Mouse (Mus musculus): ENCODE measurements around the gene Olfml3. TPM values are rescaled to one million over a fixed set of nuclear protein-coding genes. Genes with fewer than 3 reads are reported as not detected.

Olfml3 gene
- polyA plus RNA-seq, 2 experiments, result 52.0 to 82.5 TPM

GRCm38 (mm10) chr3:103705426-103705825 is 32.4 kb downstream of the Olfml3 start:
- DNase-seq (ENCODE audit: low spot score), result no peak
- Histone ChIP-seq H3K4me3 (replicated peaks; ENCODE audit: low read length) (no peak overlapping the region), H3K27me3 (ENCODE audit: control insufficient read depth, insufficient read depth, low read length) (no peaks in the 10 kb centered on the region), H3K9ac (ENCODE audit: low read depth, low read length, severe bottlenecking) (no peak overlapping the region), H3K4me1 (ENCODE audit: control insufficient read depth, insufficient read depth, low read length) (0 out of 2 replicates have a peak, but pooled peaks cover 3% of the 10 kb centered on the region), H3K4me2 (replicated peaks; ENCODE audit: low read depth, low read length, severe bottlenecking) (no peak overlapping the region), H3K36me3 (ENCODE audit: control insufficient read depth, insufficient read depth, low read length) (no peaks in the 10 kb centered on the region), H3K9me3 (ENCODE audit: control insufficient read depth, low read length) (no peaks in the 10 kb centered on the region), H3K27ac (replicated peaks; ENCODE audit: low read depth, low read length) (no peak overlapping the region)
- 82% methylated on average over 12 of the region's 12 CpGs for WGBS
- no peak for ATAC-seq (ENCODE audit: low FRiP score, low read depth)
- no peak for TF ChIP-seq POLR2A (IDR thresholded peaks at IDR 0.05; ENCODE audit: borderline replicate concordance, extremely low read depth, insufficient read depth, insufficient read length)

DNA sequence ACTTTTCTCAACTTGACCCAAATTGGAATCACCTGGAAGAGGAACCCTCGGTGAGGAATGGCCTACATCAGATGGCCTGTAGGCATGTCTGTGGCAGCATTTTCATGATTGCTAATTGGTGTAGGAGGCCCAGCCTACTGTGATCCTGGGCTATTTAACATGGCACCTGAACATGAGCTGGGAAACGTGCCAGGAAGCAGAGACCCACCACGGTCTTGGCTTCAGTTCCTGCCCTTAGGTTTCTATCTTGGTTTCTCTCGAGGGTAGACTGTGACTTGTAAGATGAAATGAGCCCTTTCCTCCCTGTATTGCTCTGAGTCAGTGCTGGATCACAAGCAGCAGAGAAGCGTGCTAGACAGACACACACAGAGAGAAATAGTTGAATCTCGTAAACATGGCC is 33.1 kb downstream of the Olfml3 start:
- DNase-seq (ENCODE audit: low spot score) (peak; percentile 15), ATAC-seq (ENCODE audit: low FRiP score, low read depth) (no peak)
- no peak overlapping the region for H3K27ac ChIP-seq (replicated peaks; ENCODE audit: low read depth, low read length)
- H3K36me3 ChIP-seq (ENCODE audit: control insufficient read depth, insufficient read depth, low read length), result no peaks in the 10 kb centered on the region
- H3K4me2 ChIP-seq (replicated peaks; ENCODE audit: low read depth, low read length, severe bottlenecking), result no peak overlapping the region
- H3K27me3 ChIP-seq (ENCODE audit: control insufficient read depth, insufficient read depth, low read length), result no peaks in the 10 kb centered on the region
- H3K4me3 ChIP-seq (replicated peaks; ENCODE audit: low read length), result no peak overlapping the region
- H3K9ac ChIP-seq (ENCODE audit: low read depth, low read length, severe bottlenecking), result no peak overlapping the region
- 0 out of 2 replicates have a peak, but pooled peaks cover 3% of the 10 kb centered on the region for H3K4me1 ChIP-seq (ENCODE audit: control insufficient read depth, insufficient read depth, low read length)
- no peak for TF ChIP-seq POLR2A (IDR thresholded peaks at IDR 0.05; ENCODE audit: borderline replicate concordance, extremely low read depth, insufficient read depth, insufficient read length)
- WGBS, result 48% methylated on average over 6 of the region's 6 CpGs
- H3K9me3 ChIP-seq (ENCODE audit: control insufficient read depth, low read length), result no peaks in the 10 kb centered on the region

DNA sequence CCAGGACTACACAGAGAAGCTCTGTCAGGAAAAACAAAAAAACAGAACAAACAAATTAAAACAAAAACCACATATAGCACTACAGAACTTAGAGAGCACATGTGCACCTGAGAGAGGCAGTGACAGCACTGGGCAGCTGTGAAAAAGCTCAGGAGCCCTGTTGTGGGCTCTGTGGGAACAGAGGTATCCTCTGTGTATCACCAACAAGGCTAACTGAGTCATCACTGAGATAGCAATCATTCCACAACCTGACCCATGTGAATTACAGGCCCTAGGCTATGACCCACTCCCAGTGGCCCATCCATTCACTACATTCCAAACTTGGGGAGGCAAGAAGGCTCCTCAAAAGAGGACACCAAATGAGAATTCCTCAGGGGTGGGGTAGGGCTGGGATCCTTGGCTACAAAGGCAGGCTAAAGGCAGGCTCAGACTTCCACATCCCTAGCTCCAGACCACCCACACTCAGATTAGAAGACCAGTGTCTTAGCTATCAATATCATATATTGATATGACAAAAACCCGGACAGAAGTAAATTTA is 41.3 kb downstream of the Olfml3 start:
- no peak for TF ChIP-seq POLR2A (IDR thresholded peaks at IDR 0.05; ENCODE audit: borderline replicate concordance, extremely low read depth, insufficient read depth, insufficient read length)
- no peaks in the 10 kb centered on the region for H3K4me1 ChIP-seq (ENCODE audit: control insufficient read depth, insufficient read depth, low read length)
- 74% methylated on average over 1 of the region's 1 CpGs for WGBS
- ATAC-seq (ENCODE audit: low FRiP score, low read depth) (no peak), DNase-seq (ENCODE audit: low spot score) (no peak)
- H3K36me3 ChIP-seq (ENCODE audit: control insufficient read depth, insufficient read depth, low read length), result no peaks in the 10 kb centered on the region
- H3K27ac ChIP-seq (replicated peaks; ENCODE audit: low read depth, low read length), result no peak overlapping the region
- no peak overlapping the region for H3K4me2 ChIP-seq (replicated peaks; ENCODE audit: low read depth, low read length, severe bottlenecking)
- no peaks in the 10 kb centered on the region for H3K9me3 ChIP-seq (ENCODE audit: control insufficient read depth, low read length)
- H3K4me3 ChIP-seq (replicated peaks; ENCODE audit: low read length), result no peak overlapping the region
- no peaks in the 10 kb centered on the region for H3K27me3 ChIP-seq (ENCODE audit: control insufficient read depth, insufficient read depth, low read length)
- H3K9ac ChIP-seq (ENCODE audit: low read depth, low read length, severe bottlenecking), result no peak overlapping the region

- Histone ChIP-seq H3K9me3 (ENCODE audit: control insufficient read depth, low read length) (no peaks in the 10 kb centered on the region), H3K27ac (replicated peaks; ENCODE audit: low read depth, low read length) (no peak overlapping the region), H3K9ac (ENCODE audit: low read depth, low read length, severe bottlenecking) (no peak overlapping the region), H3K4me1 (ENCODE audit: control insufficient read depth, insufficient read depth, low read length) (no peaks in the 10 kb centered on the region), H3K36me3 (ENCODE audit: control insufficient read depth, insufficient read depth, low read length) (no peaks in the 10 kb centered on the region), H3K4me2 (replicated peaks; ENCODE audit: low read depth, low read length, severe bottlenecking) (no peak overlapping the region), H3K4me3 (replicated peaks; ENCODE audit: low read length) (no peak overlapping the region), H3K27me3 (ENCODE audit: control insufficient read depth, insufficient read depth, low read length) (no peaks in the 10 kb centered on the region)
- TF ChIP-seq POLR2A (IDR thresholded peaks at IDR 0.05; ENCODE audit: borderline replicate concordance, extremely low read depth, insufficient read depth, insufficient read length), result no peak
- ATAC-seq (ENCODE audit: low FRiP score, low read depth) (no peak), DNase-seq (ENCODE audit: low spot score) (no peak)
- 59% methylated on average over 3 of the region's 3 CpGs for WGBS
Observed at GRCm38 (mm10) chr3:103695556-103695955, 42.2 kb downstream of the Olfml3 start.

GRCm38 (mm10) chr3:103690506-103690905 is 47.3 kb downstream of the Olfml3 start:
- no peaks in the 10 kb centered on the region for H3K27me3 ChIP-seq (ENCODE audit: control insufficient read depth, insufficient read depth, low read length)
- no peaks in the 10 kb centered on the region for H3K9me3 ChIP-seq (ENCODE audit: control insufficient read depth, low read length)
- TF ChIP-seq POLR2A (IDR thresholded peaks at IDR 0.05; ENCODE audit: borderline replicate concordance, extremely low read depth, insufficient read depth, insufficient read length), result no peak

DNA sequence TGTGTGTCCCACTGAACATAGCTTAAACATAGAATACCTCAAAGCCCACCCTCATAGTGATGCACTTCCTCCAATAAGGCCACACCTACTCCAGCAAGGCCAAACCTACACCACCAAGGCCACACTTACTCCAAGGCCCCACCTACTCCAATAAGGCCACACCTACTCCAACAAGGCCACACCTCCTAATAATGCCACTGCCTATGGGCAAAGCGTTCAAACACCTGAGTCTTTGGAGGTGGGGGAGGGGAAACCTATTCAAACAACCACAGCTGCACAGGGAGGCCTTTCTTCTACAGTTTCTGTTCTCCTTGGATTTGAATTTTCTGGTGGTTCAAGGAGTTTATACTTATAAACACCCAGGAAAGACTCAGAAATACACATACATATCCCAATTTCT is 48.8 kb downstream of the Olfml3 start:
- H3K4me1 ChIP-seq (ENCODE audit: control insufficient read depth, insufficient read depth, low read length), result no peaks in the 10 kb centered on the region
- H3K4me2 ChIP-seq (replicated peaks; ENCODE audit: low read depth, low read length, severe bottlenecking), result no peak overlapping the region
- 82% methylated on average over 1 of the region's 1 CpGs for WGBS
- H3K9me3 ChIP-seq (ENCODE audit: control insufficient read depth, low read length), result no peaks in the 10 kb centered on the region
- TF ChIP-seq POLR2A (IDR thresholded peaks at IDR 0.05; ENCODE audit: borderline replicate concordance, extremely low read depth, insufficient read depth, insufficient read length), result no peak
- H3K9ac ChIP-seq (ENCODE audit: low read depth, low read length, severe bottlenecking), result no peak overlapping the region
- ATAC-seq (ENCODE audit: low FRiP score, low read depth) (no peak), DNase-seq (ENCODE audit: low spot score) (no peak)
- H3K27me3 ChIP-seq (ENCODE audit: control insufficient read depth, insufficient read depth, low read length), result no peaks in the 10 kb centered on the region
- H3K36me3 ChIP-seq (ENCODE audit: control insufficient read depth, insufficient read depth, low read length), result no peaks in the 10 kb centered on the region
- no peak overlapping the region for H3K4me3 ChIP-seq (replicated peaks; ENCODE audit: low read length)
- no peak overlapping the region for H3K27ac ChIP-seq (replicated peaks; ENCODE audit: low read depth, low read length)

More at GRCm38 (mm10) chr3:103690506-103690905, 47.3 kb downstream of the Olfml3 start:
- Histone ChIP-seq H3K4me2 (replicated peaks; ENCODE audit: low read depth, low read length, severe bottlenecking) (no peak overlapping the region), H3K36me3 (ENCODE audit: control insufficient read depth, insufficient read depth, low read length) (no peaks in the 10 kb centered on the region), H3K4me3 (replicated peaks; ENCODE audit: low read length) (no peak overlapping the region), H3K27ac (replicated peaks; ENCODE audit: low read depth, low read length) (no peak overlapping the region), H3K4me1 (ENCODE audit: control insufficient read depth, insufficient read depth, low read length) (no peaks in the 10 kb centered on the region), H3K9ac (ENCODE audit: low read depth, low read length, severe bottlenecking) (no peak overlapping the region)
- WGBS, result 80% methylated on average over 3 of the region's 3 CpGs
- no peak for ATAC-seq (ENCODE audit: low FRiP score, low read depth)
- no peak for DNase-seq (ENCODE audit: low spot score)

All from limb, embryonic 14.5 days (tissue).